Mouse (Mus musculus) neural tube, embryonic 11.5 days (tissue): ENCODE results near the gene Apon. TPM values are rescaled to one million over a fixed set of nuclear protein-coding genes. Genes with fewer than 3 reads are reported as not detected.
"Not testable (repeated sequence)": the region's sequence is repeated elsewhere in the genome, so short reads cannot be mapped to it uniquely, and the experiment has no call there.

Experiments used
- ATAC-seq: fragments of 200-750 bp; cut with Nextera tagmentation; 2 replicates; pipeline ENCODE4 v1.8.0; 2017; ENCODE audit warnings: moderate number of reproducible peaks, mild to moderate bottlenecking, moderate TSS enrichment, moderate library complexity; ENCODE audit not compliant: insufficient read depth, low FRiP score, low TSS enrichment
- DNase-seq: peaks from one replicate; pipeline ENCODE4 v3.0.0-alpha.2; 2015; ENCODE audit warnings: low spot score
- H3K27ac ChIP-seq: fragments of 300-500 bp; sonication (generic); 2 replicates; pipeline ENCODE4 v1.5.1; 2014; ENCODE audit warnings: low read depth, mild to moderate bottlenecking, low read length
- H3K27me3 ChIP-seq: fragments of 300-500 bp; sonication (generic); 2 replicates; pipeline ENCODE4 v1.6.1; 2014; ENCODE audit warnings: mild to moderate bottlenecking, low read length, mixed read lengths; ENCODE audit not compliant: control insufficient read depth, insufficient read depth
- H3K36me3 ChIP-seq: fragments of 300-500 bp; sonication (generic); 2 replicates; pipeline ENCODE4 v1.6.1; 2014; ENCODE audit warnings: mild to moderate bottlenecking, low read length, moderate library complexity, mixed read lengths; ENCODE audit not compliant: control insufficient read depth, insufficient read depth
- H3K4me1 ChIP-seq: fragments of 300-500 bp; sonication (generic); 2 replicates; pipeline ENCODE4 v1.6.1; 2014; ENCODE audit warnings: low read length, mixed read lengths; ENCODE audit not compliant: control insufficient read depth, insufficient read depth
- H3K4me2 ChIP-seq: fragments of 300-500 bp; sonication (generic); 2 replicates; pipeline ENCODE4 v1.6.1; 2014; ENCODE audit warnings: low read depth, mild to moderate bottlenecking, moderate library complexity
- H3K4me3 ChIP-seq: fragments of 300-500 bp; sonication (generic); 2 replicates; pipeline ENCODE4 v1.5.1; 2014; ENCODE audit warnings: low read depth, low read length
- H3K9ac ChIP-seq: fragments of 300-500 bp; sonication (generic); 2 replicates; pipeline ENCODE4 v1.6.1; 2014; ENCODE audit warnings: mild to moderate bottlenecking, low read length
- H3K9me3 ChIP-seq: fragments of 300-500 bp; sonication (generic); 2 replicates; pipeline ENCODE4 v1.6.1; 2016; ENCODE audit warnings: low read length; ENCODE audit not compliant: control insufficient read depth
- WGBS: fragments of 180-500 bp; shearing (Covaris S2); extraction: QIAGEN DNeasy Blood & Tissue Kit; methylation state at CpG from one replicate; pipeline ENCODE4 v1.1.7; 2014; 5-methylcytosine and 5-hydroxymethylcytosine counted together
- polyA plus RNA-seq: library from polyadenylated mRNA; unstranded; fragments of >200 nt; fragmentation: Nextera tagmentation; extraction: Ambion mirVana; gene quantifications from 2 replicates; pipeline ENCODE4 v1.2.1, GENCODE M21; 2014

Apon gene
- polyA plus RNA-seq, 1 experiment from 2014 or later, result 0.99 TPM

GRCm38 (mm10) chr10:128260376-128260775 lies 6.5 kb downstream of the Apon start:
- ATAC-seq, H3K4me2 ChIP-seq, H3K27ac ChIP-seq, H3K36me3 ChIP-seq, H3K9ac ChIP-seq, H3K27me3 ChIP-seq, H3K4me3 ChIP-seq, H3K9me3 ChIP-seq, H3K4me1 ChIP-seq, DNase-seq: not testable (repeated sequence)
- WGBS, result 86% methylated on average over 7 of the region's 7 CpGs

- H3K27me3 ChIP-seq, result no peaks in the 10 kb centered on the region
- no peaks in the 10 kb centered on the region for H3K9me3 ChIP-seq
- 86% methylated on average over 22 of the region's 22 CpGs for WGBS
- no peak for ATAC-seq
- H3K4me3 ChIP-seq, result no peak overlapping the region
- no peak for DNase-seq
- H3K4me1 ChIP-seq, result no peaks in the 10 kb centered on the region
- H3K27ac ChIP-seq, result no peak overlapping the region
- H3K36me3 ChIP-seq, result no peaks in the 10 kb centered on the region
- H3K4me2 ChIP-seq, result no peak overlapping the region
- no peak overlapping the region for H3K9ac ChIP-seq
These were observed 8.4 kb downstream of the Apon start for GRCm38 (mm10) chr10:128262300-128262699.

GRCm38 (mm10) chr10:128263393-128264310 lies 9.8 kb downstream of the Apon start:
- Histone ChIP-seq H3K27me3 (no peaks in the 10 kb centered on the region), H3K9me3 (no peaks in the 10 kb centered on the region), H3K4me3 (no peak overlapping the region), H3K9ac (no peak overlapping the region), H3K4me1 (no peaks in the 10 kb centered on the region), H3K4me2 (no peak overlapping the region), H3K27ac (no peak overlapping the region), H3K36me3 (no peaks in the 10 kb centered on the region)
- ATAC-seq (no peak), DNase-seq (no peak)
- WGBS, result 78% methylated on average over 6 of the region's 6 CpGs

- no peaks in the 10 kb centered on the region for H3K27me3 ChIP-seq
- DNase-seq (no peak), ATAC-seq (no peak)
- no peak within 1 kb of the TSS for H3K9ac ChIP-seq
- H3K4me3 ChIP-seq, result no peak within 1 kb of the TSS
- H3K27ac ChIP-seq, result no peak within 1 kb of the TSS
- H3K9me3 ChIP-seq, result no peaks in the 10 kb centered on the region
- WGBS, result 81% methylated on average over 6 of the region's 6 CpGs
- H3K36me3 ChIP-seq, result no peaks in the 10 kb centered on the region
- H3K4me2 ChIP-seq, result no peak within 1 kb of the TSS
- no peaks in the 10 kb centered on the region for H3K4me1 ChIP-seq
These were observed 14.5 kb downstream of the Apon start, which contains the start of gene Apof for GRCm38 (mm10) chr10:128268371-128268770. Gene Apof (plus strand): TSS chr10:128268671.

- H3K27ac ChIP-seq, result no peak overlapping the region
- 88% methylated on average over 16 of the region's 16 CpGs for WGBS
- H3K9me3 ChIP-seq, result no peaks in the 10 kb centered on the region
- DNase-seq (no peak), ATAC-seq (no peak)
- H3K4me1 ChIP-seq, result no peaks in the 10 kb centered on the region
- no peak overlapping the region; the same call in 1 of the 2 replicates for H3K4me2 ChIP-seq
- no peak overlapping the region for H3K4me3 ChIP-seq
- no peaks in the 10 kb centered on the region for H3K27me3 ChIP-seq
- H3K9ac ChIP-seq, result no peak overlapping the region
- no peaks in the 10 kb centered on the region for H3K36me3 ChIP-seq
These were observed 15.5 kb downstream of the Apon start for GRCm38 (mm10) chr10:128269206-128269910.

GRCm38 (mm10) chr10:128270287-128270841 lies 16.5 kb downstream of the Apon start, which contains the start of gene Stat2:
Gene Stat2 (plus strand): TSS chr10:128270559.
- under 1% methylated on average over 43 of the region's 43 CpGs for WGBS

GRCm38 (mm10) chr10:128270866-128271265 lies 17.0 kb downstream of the Apon start:
- no peaks in the 10 kb centered on the region for H3K27me3 ChIP-seq
- H3K9me3 ChIP-seq, result no peaks in the 10 kb centered on the region
- H3K4me2 ChIP-seq, result peak overlapping the region; percentile 51
- peak overlapping the region; percentile 76 for H3K4me3 ChIP-seq
- no peaks in the 10 kb centered on the region for H3K4me1 ChIP-seq
- H3K36me3 ChIP-seq, result no peaks in the 10 kb centered on the region
- ATAC-seq, result no peak
- no peak for DNase-seq
- 42% methylated on average over 7 of the region's 7 CpGs for WGBS
- H3K27ac ChIP-seq, result peak overlapping the region; percentile 60; the same call in 1 of the 2 replicates
- H3K9ac ChIP-seq, result peak overlapping the region; percentile 82

More at GRCm38 (mm10) chr10:128270287-128270841, 16.5 kb downstream of the Apon start, which contains the start of gene Stat2:
- DNase-seq (peak; percentile 96), ATAC-seq (peak; percentile 99)
- H3K9me3 ChIP-seq, result no peaks in the 10 kb centered on the region
- H3K4me1 ChIP-seq, result no peaks in the 10 kb centered on the region
- peak within 1 kb of the TSS; percentile 76 for H3K4me3 ChIP-seq
- peak within 1 kb of the TSS; percentile 82 for H3K9ac ChIP-seq
- peak within 1 kb of the TSS; percentile 57 for H3K4me2 ChIP-seq
- H3K36me3 ChIP-seq, result no peaks in the 10 kb centered on the region
- H3K27ac ChIP-seq, result peak within 1 kb of the TSS; percentile 60; the same call in 1 of the 2 replicates
- no peaks in the 10 kb centered on the region for H3K27me3 ChIP-seq

- H3K27me3 ChIP-seq, result no peaks in the 10 kb centered on the region
- no peak overlapping the region for H3K4me3 ChIP-seq
- no peaks in the 10 kb centered on the region for H3K9me3 ChIP-seq
- H3K4me2 ChIP-seq, result no peak overlapping the region
- DNase-seq (no peak), ATAC-seq (no peak)
- no peak overlapping the region for H3K9ac ChIP-seq
- no peaks in the 10 kb centered on the region for H3K36me3 ChIP-seq
- H3K27ac ChIP-seq, result no peak overlapping the region
- 68% methylated on average over 2 of the region's 2 CpGs for WGBS
- no peaks in the 10 kb centered on the region for H3K4me1 ChIP-seq
These were observed 18.0 kb downstream of the Apon start for GRCm38 (mm10) chr10:128271883-128272282.
